In the genomic region with DNA sequence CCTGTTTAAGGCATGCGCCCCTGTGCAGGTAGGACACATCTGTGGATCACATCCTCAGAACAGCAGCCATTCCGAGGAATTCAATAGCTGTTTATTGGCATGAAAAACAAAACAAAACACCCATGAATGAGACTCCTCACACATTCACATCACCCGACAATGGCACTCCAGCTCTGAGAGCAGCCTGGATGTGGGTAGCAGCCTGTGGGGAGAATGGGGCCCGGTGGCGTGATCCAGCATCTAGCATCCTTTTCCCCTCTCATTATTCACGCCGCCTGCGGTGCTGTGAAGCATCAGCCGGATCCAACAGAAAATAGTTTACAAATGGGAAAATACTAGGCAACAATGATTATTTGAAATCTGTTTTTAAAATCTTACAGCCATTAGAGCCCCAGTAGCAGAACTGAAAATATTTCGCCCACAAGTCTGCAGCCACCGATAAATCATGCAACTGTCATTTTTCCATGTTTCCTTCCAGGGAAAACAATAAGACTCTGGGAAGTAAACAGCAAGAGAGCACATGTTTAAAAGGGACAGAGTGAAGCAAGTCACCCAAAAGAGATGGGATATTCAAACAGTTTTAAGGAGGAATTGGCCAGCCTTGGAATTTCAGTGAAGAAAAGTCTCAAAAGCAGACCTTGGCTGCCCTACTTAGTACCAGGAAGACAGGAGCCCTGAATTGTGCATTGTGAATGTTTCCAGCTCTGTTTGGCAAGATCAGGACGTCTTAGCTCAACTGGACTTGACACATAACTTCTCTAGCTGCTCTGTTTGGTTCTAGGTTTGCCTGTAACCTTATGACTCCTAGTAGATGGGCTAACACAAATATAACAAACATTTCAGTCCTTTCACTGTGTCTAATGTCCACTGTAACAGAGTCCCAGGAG, we compare ENCODE assay signal across 19 mouse cellular contexts. TPM values are rescaled to one million over a fixed set of nuclear protein-coding genes. Genes with fewer than 3 reads are reported as not detected.
DNase-seq lines count a peak whose midpoint lies in the region; ATAC-seq and TF ChIP-seq lines count a peak whose summit lies in the region.
"Had no signal": no experiment of that assay in that cellular context is flagged by ENCODE, and none has a peak within 500 bp of the region (broad histone marks: within the 10 kb centered on the region; RNA-seq: fewer than 3 reads in every experiment).

No protein-coding gene starts in this region.

- no peak overlapping the region for H3K4me3 ChIP-seq in hindbrain, embryonic 13.5 days
- no peak overlapping the region for H3K4me3 ChIP-seq in hindbrain, embryonic 11.5 days (ENCODE audit: low read depth, low read length)
- no peak overlapping the region for H3K4me3 ChIP-seq in kidney, postnatal 0 days (replicated peaks; ENCODE audit: low read depth, low read length)
- no peak overlapping the region for H3K4me3 ChIP-seq in brown adipose tissue, adult 24 weeks (ENCODE audit: insufficient read depth, low read depth, low read length)
- H3K4me3 ChIP-seq: limb, embryonic 12.5 days; liver, embryonic 12.5 days; lung, embryonic 15.5 days; neural tube, embryonic 15.5 days; stomach, embryonic 15.5 days had no signal

- no peak for ATAC-seq in hindbrain, embryonic 13.5 days (ENCODE audit: low FRiP score)
- ATAC-seq in hindbrain, embryonic 11.5 days (ENCODE audit: low FRiP score) = no peak
- no peak for ATAC-seq in kidney, postnatal 0 days (replicated peaks; ENCODE audit: low FRiP score, low read depth)
- ATAC-seq: liver, embryonic 12.5 days; midbrain, embryonic 16.5 days had no signal

- H3K9me3 ChIP-seq in hindbrain, embryonic 13.5 days = no peaks in the 10 kb centered on the region
- H3K9me3 ChIP-seq in hindbrain, embryonic 11.5 days (ENCODE audit: control insufficient read depth, low read length) = no peaks in the 10 kb centered on the region
- H3K9me3 ChIP-seq in kidney, postnatal 0 days (replicated peaks; ENCODE audit: low read length) = no peaks in the 10 kb centered on the region
- H3K9me3 ChIP-seq: limb, embryonic 12.5 days; liver, embryonic 12.5 days; lung, embryonic 15.5 days; neural tube, embryonic 15.5 days; stomach, embryonic 15.5 days had no signal

- TF ChIP-seq CTCF in kidney, postnatal 0 days (IDR thresholded peaks at IDR 0.05; ENCODE audit: low read depth) = no peak

- H3K4me2 ChIP-seq in hindbrain, embryonic 13.5 days = no peak overlapping the region
- H3K4me2 ChIP-seq in hindbrain, embryonic 11.5 days (replicated peaks; ENCODE audit: low read depth, low read length) = no peak overlapping the region
- no peak overlapping the region for H3K4me2 ChIP-seq in kidney, postnatal 0 days (ENCODE audit: low read length)
- H3K4me2 ChIP-seq: limb, embryonic 12.5 days; liver, embryonic 12.5 days; lung, embryonic 15.5 days; neural tube, embryonic 15.5 days; stomach, embryonic 15.5 days had no signal

- DNase-seq in hindbrain, embryonic 11.5 days (ENCODE audit: low spot score) = no peak
- DNase-seq in kidney, postnatal 0 days (ENCODE audit: low spot score) = peak; percentile 47
- DNase-seq in kidney, adult 11 months = no peak
- peak; percentile 69 for DNase-seq in retina, postnatal 1 day
- no peak for DNase-seq in adrenal gland, adult 2 months
- DNase-seq: adrenal gland, postnatal 25 days; cerebellum, adult 18-20 months; cerebellum, postnatal 36 days; gastrocnemius, postnatal 25 days; lung, postnatal 4 days; thymus, adult 18-20 months had no signal

- peak overlapping the region; percentile 58 for H3K27ac ChIP-seq in hindbrain, embryonic 13.5 days
- no peak overlapping the region for H3K27ac ChIP-seq in hindbrain, embryonic 11.5 days (ENCODE audit: low read depth, low read length)
- 0 out of 2 replicates have a peak overlapping the region, but pooled peaks have one; percentile 3 for H3K27ac ChIP-seq in kidney, postnatal 0 days
- peak overlapping the region; percentile 38 for H3K27ac ChIP-seq in brown adipose tissue, adult 24 weeks (replicated peaks; ENCODE audit: low read depth, low read length)
- H3K27ac ChIP-seq: limb, embryonic 12.5 days; liver, embryonic 12.5 days; lung, embryonic 15.5 days; neural tube, embryonic 15.5 days; stomach, embryonic 15.5 days had no signal

- H3K4me1 ChIP-seq in hindbrain, embryonic 13.5 days (replicated peaks) = peaks cover 12% of the 10 kb centered on the region
- H3K4me1 ChIP-seq in hindbrain, embryonic 11.5 days (replicated peaks; ENCODE audit: control insufficient read depth, insufficient read depth, low read length) = no peaks in the 10 kb centered on the region
- no peaks in the 10 kb centered on the region for H3K4me1 ChIP-seq in kidney, postnatal 0 days (replicated peaks; ENCODE audit: insufficient read depth, low read length)
- peaks cover 16% of the 10 kb centered on the region for H3K4me1 ChIP-seq in brown adipose tissue, adult 24 weeks (ENCODE audit: control insufficient read depth, insufficient read depth, insufficient read length, low read length)
- H3K4me1 ChIP-seq: limb, embryonic 12.5 days; liver, embryonic 12.5 days; lung, embryonic 15.5 days had no signal

- H3K9ac ChIP-seq in hindbrain, embryonic 13.5 days = no peak overlapping the region
- H3K9ac ChIP-seq in hindbrain, embryonic 11.5 days (ENCODE audit: low read depth, low read length) = no peak overlapping the region
- no peak overlapping the region for H3K9ac ChIP-seq in kidney, postnatal 0 days (ENCODE audit: low read depth, low read length)
- H3K9ac ChIP-seq: limb, embryonic 12.5 days; liver, embryonic 12.5 days; lung, embryonic 15.5 days; neural tube, embryonic 15.5 days; stomach, embryonic 15.5 days had no signal

- no peaks in the 10 kb centered on the region for H3K27me3 ChIP-seq in hindbrain, embryonic 13.5 days
- no peaks in the 10 kb centered on the region for H3K27me3 ChIP-seq in hindbrain, embryonic 11.5 days (ENCODE audit: control insufficient read depth, insufficient read depth, low read length)
- no peaks in the 10 kb centered on the region for H3K27me3 ChIP-seq in kidney, postnatal 0 days (ENCODE audit: insufficient read depth, low read length)
- H3K27me3 ChIP-seq: limb, embryonic 12.5 days; lung, embryonic 15.5 days; neural tube, embryonic 15.5 days; stomach, embryonic 15.5 days had no signal

- no peaks in the 10 kb centered on the region for H3K36me3 ChIP-seq in hindbrain, embryonic 13.5 days
- no peaks in the 10 kb centered on the region for H3K36me3 ChIP-seq in hindbrain, embryonic 11.5 days (ENCODE audit: control insufficient read depth, insufficient read depth, low read length)
- H3K36me3 ChIP-seq in kidney, postnatal 0 days (ENCODE audit: insufficient read depth, low read length) = no peaks in the 10 kb centered on the region
- H3K36me3 ChIP-seq: limb, embryonic 12.5 days; liver, embryonic 12.5 days; lung, embryonic 15.5 days; neural tube, embryonic 15.5 days; stomach, embryonic 15.5 days had no signal

- 51% methylated on average over 12 of the region's 12 CpGs for WGBS in hindbrain, embryonic 13.5 days
- WGBS in hindbrain, embryonic 11.5 days = 70% methylated on average over 12 of the region's 12 CpGs
- 72% methylated on average over 12 of the region's 12 CpGs for WGBS in kidney, postnatal 0 days

RNA-seq across cellular contexts. Expression of a gene that starts 50.2 kb away (rescaled TPM):
- polyA plus RNA-seq in hindbrain, embryonic 13.5 days (2015; fragmentation: Nextera tagmentation; extraction: Ambion mirVana) = 11.5 and 13.2 TPM in 2 replicates
- 6.8 and 7.7 TPM in 2 replicates for polyA plus RNA-seq in hindbrain, embryonic 11.5 days (2014; fragmentation: Nextera tagmentation; extraction: Ambion mirVana)
- 12.6 and 13.2 TPM in 2 replicates for polyA plus RNA-seq in kidney, postnatal 0 days (2015; fragmentation: Nextera tagmentation; extraction: Ambion mirVana)
- 5.0 and 10.8 TPM in 2 replicates for polyA plus RNA-seq in brown adipose tissue, adult 24 weeks (2012; ENCODE audit: insufficient read depth, insufficient read length, missing spikeins)
- total RNA-seq in adrenal gland, adult 2 months (2021) = 10 to 100 TPM; 10.3 to 58.8 TPM
- polyA plus RNA-seq in adrenal gland, adult 2 months (2012; rRNA removed) = 3.4 and 5.4 TPM in 2 replicates

Comparison
In these comparisons a context has a peak if more than half of its experiments do, and no peak if none do; other contexts are left out.
1. DNase-seq: peak in kidney, postnatal 0 days (single experiment) and retina, postnatal 1 day (single experiment); none in hindbrain, embryonic 11.5 days (single experiment), kidney, adult 11 months (single experiment) and adrenal gland, adult 2 months (single experiment).